7 mouse cellular contexts compared by ENCODE assay signal in genomic region chr6:146501866-146502804, GRCm38 (mm10). TPM values are rescaled to one million over a fixed set of nuclear protein-coding genes. Genes with fewer than 3 reads are reported as not detected.
A peak's percentile ranks its signal among the peaks of the same experiment; 100 is the strongest.
DNase-seq lines count a peak whose midpoint lies in the region; ATAC-seq and TF ChIP-seq lines count a peak whose summit lies in the region.

Gene Itpr2, minus strand, starts transcription at chr6:146502223.

- peak within 1 kb of the TSS; percentile 66 for H3K27ac ChIP-seq in intestine, embryonic 16.5 days (ENCODE audit: low read length)
- peak within 1 kb of the TSS; percentile 82 for H3K27ac ChIP-seq in limb, embryonic 10.5 days
- no peak within 1 kb of the TSS; the same call in 1 of the 2 replicates for H3K27ac ChIP-seq in midbrain, embryonic 12.5 days (replicated peaks)
- peak within 1 kb of the TSS; percentile 63 for H3K27ac ChIP-seq in small intestine, adult 2 months (ENCODE audit: insufficient read depth, low read depth, low read length)

- H3K27me3 ChIP-seq in intestine, embryonic 16.5 days (replicated peaks; ENCODE audit: control insufficient read depth, insufficient read depth, low read length), result 0 out of 2 replicates have a peak, but pooled peaks cover 2% of the 10 kb centered on the region
- peaks cover 32% of the 10 kb centered on the region for H3K27me3 ChIP-seq in limb, embryonic 10.5 days (ENCODE audit: low read depth, poor library complexity, severe bottlenecking)
- peaks cover 43% of the 10 kb centered on the region for H3K27me3 ChIP-seq in midbrain, embryonic 12.5 days
- H3K27me3 ChIP-seq in small intestine, adult 2 months (ENCODE audit: control insufficient read depth, insufficient read depth, low read length), result 0 out of 2 replicates have a peak, but pooled peaks cover 3% of the 10 kb centered on the region

- peaks cover 11% of the 10 kb centered on the region; the same call in 1 of the 2 replicates for H3K4me1 ChIP-seq in intestine, embryonic 16.5 days (ENCODE audit: control insufficient read depth, insufficient read depth, low read length)
- H3K4me1 ChIP-seq in limb, embryonic 10.5 days, result peaks cover 28% of the 10 kb centered on the region
- peaks cover 14% of the 10 kb centered on the region for H3K4me1 ChIP-seq in midbrain, embryonic 12.5 days
- H3K4me1 ChIP-seq in small intestine, adult 2 months (ENCODE audit: control insufficient read depth, insufficient read depth, insufficient read length, low read length), result peaks cover 20% of the 10 kb centered on the region

- no peaks in the 10 kb centered on the region for H3K9me3 ChIP-seq in intestine, embryonic 16.5 days (ENCODE audit: control insufficient read depth, low read length)
- H3K9me3 ChIP-seq in limb, embryonic 10.5 days (replicated peaks), result no peaks in the 10 kb centered on the region
- no peaks in the 10 kb centered on the region for H3K9me3 ChIP-seq in midbrain, embryonic 12.5 days

- WGBS in intestine, embryonic 16.5 days, result under 1% methylated on average over 67 of the region's 70 CpGs
- under 1% methylated on average over 69 of the region's 70 CpGs for WGBS in limb, embryonic 10.5 days
- WGBS in midbrain, embryonic 12.5 days, result under 1% methylated on average over 70 of the region's 70 CpGs
- under 1% methylated on average over 70 of the region's 70 CpGs for WGBS in small intestine, adult 2 months

- TF ChIP-seq POLR2A in small intestine, adult 2 months (IDR thresholded peaks at IDR 0.05; ENCODE audit: low read depth, low read length), result peak; percentile 67; the same call in 1 of the 2 replicates

- peak; percentile 98 for DNase-seq in adrenal gland, postnatal 10 days
- peak; percentile 91 for DNase-seq in embryo, embryonic 9.5 days (ENCODE audit: extremely low spot score)
- peak; percentile 89 to 91 for DNase-seq in gastrocnemius, postnatal 4 days (ENCODE audit: low spot score in 2 of 2)
- peak; percentile 88 for DNase-seq in limb, embryonic 10.5 days (ENCODE audit: low spot score)

- ATAC-seq in intestine, embryonic 16.5 days, result peak; percentile 98
- peak; percentile 94 for ATAC-seq in midbrain, embryonic 12.5 days (ENCODE audit: low FRiP score, low read depth)

- no peak for TF ChIP-seq CTCF in small intestine, adult 2 months (IDR thresholded peaks at IDR 0.05; ENCODE audit: extremely low read depth, insufficient read length, insufficient replicate concordance, low read depth, low read length)

- peak within 1 kb of the TSS; percentile 78 for H3K9ac ChIP-seq in intestine, embryonic 16.5 days (ENCODE audit: low read depth, low read length)
- peak within 1 kb of the TSS; percentile 26 for H3K9ac ChIP-seq in midbrain, embryonic 12.5 days (replicated peaks)

- H3K36me3 ChIP-seq in intestine, embryonic 16.5 days (ENCODE audit: control insufficient read depth, insufficient read depth, low read length), result no peaks in the 10 kb centered on the region
- no peaks in the 10 kb centered on the region for H3K36me3 ChIP-seq in limb, embryonic 10.5 days
- no peaks in the 10 kb centered on the region for H3K36me3 ChIP-seq in midbrain, embryonic 12.5 days
- no peaks in the 10 kb centered on the region for H3K36me3 ChIP-seq in small intestine, adult 2 months (ENCODE audit: control insufficient read depth, insufficient read depth, low read length)

- H3K4me2 ChIP-seq in intestine, embryonic 16.5 days (ENCODE audit: low read depth, low read length), result peak within 1 kb of the TSS; percentile 99
- peak within 1 kb of the TSS; percentile 99 for H3K4me2 ChIP-seq in midbrain, embryonic 12.5 days (replicated peaks)

- H3K4me3 ChIP-seq in intestine, embryonic 16.5 days (ENCODE audit: low read length), result peak within 1 kb of the TSS; percentile 84
- peak within 1 kb of the TSS; percentile 77 for H3K4me3 ChIP-seq in limb, embryonic 10.5 days
- peak within 1 kb of the TSS; percentile 56 for H3K4me3 ChIP-seq in midbrain, embryonic 12.5 days
- H3K4me3 ChIP-seq in small intestine, adult 2 months (ENCODE audit: low read depth, low read length), result peak within 1 kb of the TSS; percentile 92

RNA-seq across cellular contexts. Expression of gene Itpr2, which starts in this region (rescaled TPM):
- total RNA-seq in adrenal gland, postnatal 10 days (2021), result 100 to 1,000 TPM in 1 of 2 experiments, 10 to 100 TPM in 1; 71.8 to 105 TPM
- total RNA-seq in gastrocnemius, postnatal 4 days (2021), result 10 to 100 TPM; 18.9 to 22.3 TPM
- 7.5 and 8.5 TPM in 2 replicates for polyA plus RNA-seq in intestine, embryonic 16.5 days (2015; fragmentation: Nextera tagmentation; extraction: Ambion mirVana)
- polyA plus RNA-seq in limb, embryonic 10.5 days (2016; fragmentation: Nextera tagmentation; extraction: Ambion mirVana), result 3.7 and 3.8 TPM in 2 replicates
- 4.3 and 5.1 TPM in 2 replicates for polyA plus RNA-seq in midbrain, embryonic 12.5 days (2016; fragmentation: Nextera tagmentation; extraction: Ambion mirVana)
- polyA plus RNA-seq in small intestine, adult 2 months (2012; rRNA removed), result 3.8 and 10.5 TPM in 2 replicates
